Mouse (Mus musculus) spleen, embryonic (tissue): ENCODE results near the gene Slc25a5.

Experiments
- CTCF ChIA-PET: fragments of 350-600 bp; sonication (Branson Sonifier 250); formaldehyde crosslinking; loops from one replicate; lab custom pipeline; 2022; lab: Charles Lee

The Slc25a5 gene

GRCm38 (mm10) chrX:36833397-36834084 is 38.1 kb downstream of the Slc25a5 start:
- CTCF ChIA-PET: interaction anchor here (0.8 kb wide), 1 partner anchor 18 kb away, joined by 3 read pairs; no protein-coding TSS in a partner anchor

- CTCF ChIA-PET: no interaction called here
These were observed 41.7 kb downstream of the Slc25a5 start for GRCm38 (mm10) chrX:36837069-36837676.

- CTCF ChIA-PET: no interaction called here
These were observed 43.9 kb downstream of the Slc25a5 start for GRCm38 (mm10) chrX:36839391-36839790.

DNA sequence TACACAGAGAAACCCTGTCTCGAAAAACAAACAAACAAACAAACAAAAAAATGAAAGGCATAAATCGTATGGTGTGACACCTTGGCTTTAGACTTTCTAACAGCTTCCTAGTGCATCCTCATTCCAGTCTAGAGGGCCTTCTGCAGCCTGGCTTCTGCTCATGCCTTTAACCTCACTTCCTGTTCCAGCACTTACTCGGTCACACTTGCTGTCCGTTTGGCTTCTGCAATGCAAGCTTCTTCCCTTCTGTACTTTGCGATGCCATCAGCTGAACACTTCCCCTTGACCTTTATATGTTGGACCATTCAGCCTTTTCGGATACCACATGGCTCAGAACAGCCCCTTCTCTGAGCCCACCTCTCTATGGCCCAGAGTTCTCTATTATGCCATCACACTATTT is 46.2 kb downstream of the Slc25a5 start:
- CTCF ChIA-PET: no interaction called here

DNA sequence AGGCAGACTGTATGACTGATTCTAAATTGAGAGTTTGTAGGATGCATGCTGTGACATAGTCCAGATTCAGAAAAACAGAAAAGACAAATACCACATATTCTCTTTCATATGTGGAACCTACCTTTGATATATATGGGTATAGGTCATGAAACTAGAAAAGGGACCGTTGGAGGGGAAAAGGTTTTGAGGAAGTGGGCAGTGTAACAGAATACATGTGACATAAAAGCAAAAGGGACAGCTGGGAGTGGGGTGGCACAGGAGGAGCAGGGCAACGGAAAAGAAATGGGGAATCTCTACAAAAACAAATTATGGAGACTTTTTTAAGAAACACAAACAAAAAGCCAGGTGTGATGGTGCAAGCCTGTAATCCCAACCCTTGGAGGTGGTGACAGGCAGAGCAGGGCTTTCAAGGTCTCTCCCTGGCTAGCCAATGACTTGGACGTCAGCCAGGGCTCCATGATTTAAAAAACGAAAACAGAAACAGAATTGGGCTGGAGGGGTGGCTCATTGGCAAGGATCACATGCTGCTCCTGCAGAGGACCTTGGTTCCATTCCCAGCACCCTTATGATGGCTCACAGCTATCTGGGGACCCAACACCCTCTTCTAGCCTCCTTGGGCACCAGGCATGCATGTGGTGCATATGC is 48.0 kb downstream of the Slc25a5 start:
- CTCF ChIA-PET: no interaction called here

DNA sequence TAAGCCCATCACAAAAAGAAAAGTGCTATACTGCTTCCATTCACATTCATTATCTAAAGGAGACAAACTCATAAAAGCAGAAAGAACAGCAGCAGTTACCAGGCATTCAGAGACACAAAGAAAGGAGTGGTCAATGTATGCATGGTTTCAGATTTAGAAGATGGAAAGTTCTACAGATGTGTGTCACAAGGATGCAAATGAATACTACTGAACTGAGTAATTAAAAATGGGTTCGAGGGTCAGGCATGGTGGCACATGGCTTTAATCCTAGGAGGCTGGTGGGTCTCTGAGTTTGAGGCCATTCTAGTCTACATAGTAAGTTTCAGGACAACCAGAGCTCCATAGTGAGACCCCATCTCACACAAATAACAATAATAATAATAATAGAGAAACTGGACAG is 51.7 kb downstream of the Slc25a5 start:
- CTCF ChIA-PET: no interaction called here
